Mouse (Mus musculus) stomach, embryonic 16.5 days (tissue): ENCODE results near the gene Galns. TPM values are rescaled to one million over a fixed set of nuclear protein-coding genes. Genes with fewer than 3 reads are reported as not detected.
"Not testable (repeated sequence)": the region's sequence is repeated elsewhere in the genome, so short reads cannot be mapped to it uniquely, and the experiment has no call there.

Source experiments
- ATAC-seq: fragments of 200-750 bp; cut with Nextera tagmentation; 2 replicates; pipeline ENCODE4 v1.8.0; 2017; ENCODE audit warnings: moderate number of reproducible peaks, moderate TSS enrichment; ENCODE audit not compliant: insufficient read depth, low FRiP score
- H3K27ac ChIP-seq: fragments of 300-500 bp; sonication (generic); 2 replicates; pipeline ENCODE4 v1.5.1; 2014; ENCODE audit warnings: low read length
- H3K27me3 ChIP-seq: fragments of 300-500 bp; sonication (generic); 2 replicates; pipeline ENCODE4 v1.6.1; 2014; ENCODE audit warnings: low read length, control low read depth, mixed read lengths; ENCODE audit not compliant: control insufficient read depth, insufficient read depth
- H3K36me3 ChIP-seq: fragments of 300-500 bp; sonication (generic); 2 replicates; pipeline ENCODE4 v1.6.1; 2014; ENCODE audit warnings: low read length; ENCODE audit not compliant: control insufficient read depth, insufficient read depth
- H3K4me1 ChIP-seq: fragments of 300-500 bp; sonication (generic); 2 replicates; pipeline ENCODE4 v1.6.1; 2014; ENCODE audit warnings: low read length, control low read depth, mixed read lengths; ENCODE audit not compliant: control insufficient read depth, insufficient read depth
- H3K4me2 ChIP-seq: fragments of 300-500 bp; sonication (generic); 2 replicates; pipeline ENCODE4 v1.6.1; 2014; ENCODE audit warnings: low read depth, low read length, mixed read lengths
- H3K4me3 ChIP-seq: fragments of 300-500 bp; sonication (generic); replicated peaks from 2 replicates; pipeline ENCODE4 v1.5.1; 2014; ENCODE audit warnings: mild to moderate bottlenecking, low read length
- H3K9ac ChIP-seq: fragments of 300-500 bp; sonication (generic); 2 replicates; pipeline ENCODE4 v1.6.1; 2014; ENCODE audit warnings: low read length
- H3K9me3 ChIP-seq: fragments of 300-500 bp; sonication (generic); replicated peaks from 2 replicates; pipeline ENCODE4 v1.6.1; 2016; ENCODE audit warnings: low read length, control low read depth; ENCODE audit not compliant: control insufficient read depth
- WGBS: fragments of 180-500 bp; shearing (Covaris S2); extraction: QIAGEN DNeasy Blood & Tissue Kit; methylation state at CpG from one replicate; pipeline ENCODE4 v1.1.7; 2014; 5-methylcytosine and 5-hydroxymethylcytosine counted together
- polyA plus RNA-seq: library from polyadenylated mRNA; unstranded; fragments of >200 nt; fragmentation: Nextera tagmentation; extraction: Ambion mirVana; gene quantifications from 2 replicates; pipeline ENCODE4 v1.2.1, GENCODE M21; 2015

The Galns gene
- polyA plus RNA-seq, 1 experiment from 2014 or later: 14.8 TPM

- Histone ChIP-seq H3K9me3 (no peaks in the 10 kb centered on the region), H3K9ac (peak overlapping the region; percentile 88), H3K4me3 (peak overlapping the region; percentile 70; the same call in 1 of the 2 replicates), H3K27ac (peak overlapping the region; percentile 82), H3K27me3 (no peaks in the 10 kb centered on the region), H3K4me2 (peak overlapping the region; percentile 91), H3K36me3 (peaks cover 21% of the 10 kb centered on the region), H3K4me1 (peaks cover 32% of the 10 kb centered on the region)
- peak; percentile 21 for ATAC-seq
- WGBS: 26% methylated on average over 10 of the region's 10 CpGs
These were observed 36.5 kb downstream of the Galns start for GRCm38 (mm10) chr8:122574667-122575251.

GRCm38 (mm10) chr8:122574264-122574663 is 37.0 kb downstream of the Galns start:
- peak overlapping the region; percentile 82; the same call in 1 of the 2 replicates for H3K27ac ChIP-seq

GRCm38 (mm10) chr8:122573577-122573976 is 37.7 kb downstream of the Galns start:
- peaks cover 34% of the 10 kb centered on the region for H3K4me1 ChIP-seq
- H3K27ac ChIP-seq: no peak overlapping the region
- ATAC-seq: no peak
- no peak overlapping the region for H3K4me3 ChIP-seq
- H3K9me3 ChIP-seq: no peaks in the 10 kb centered on the region
- H3K27me3 ChIP-seq: no peaks in the 10 kb centered on the region
- H3K4me2 ChIP-seq: no peak overlapping the region
- H3K9ac ChIP-seq: no peak overlapping the region
- 55% methylated on average over 9 of the region's 9 CpGs for WGBS
- H3K36me3 ChIP-seq: peaks cover 21% of the 10 kb centered on the region

More at GRCm38 (mm10) chr8:122574264-122574663, 37.0 kb downstream of the Galns start:
- Histone ChIP-seq H3K4me2 (no peak overlapping the region), H3K36me3 (peaks cover 21% of the 10 kb centered on the region), H3K9me3 (no peaks in the 10 kb centered on the region), H3K27me3 (no peaks in the 10 kb centered on the region), H3K9ac (no peak overlapping the region), H3K4me3 (no peak overlapping the region), H3K4me1 (peaks cover 32% of the 10 kb centered on the region)
- no peak for ATAC-seq
- WGBS: 38% methylated on average over 3 of the region's 3 CpGs

GRCm38 (mm10) chr8:122573176-122573575 is 38.1 kb downstream of the Galns start:
- Histone ChIP-seq H3K36me3 (peaks cover 21% of the 10 kb centered on the region), H3K4me1 (peaks cover 34% of the 10 kb centered on the region)
- ATAC-seq, H3K27me3 ChIP-seq, H3K4me3 ChIP-seq, H3K27ac ChIP-seq, H3K4me2 ChIP-seq, H3K9ac ChIP-seq, H3K9me3 ChIP-seq: not testable (repeated sequence)
- 51% methylated on average over 4 of the region's 4 CpGs for WGBS

DNA sequence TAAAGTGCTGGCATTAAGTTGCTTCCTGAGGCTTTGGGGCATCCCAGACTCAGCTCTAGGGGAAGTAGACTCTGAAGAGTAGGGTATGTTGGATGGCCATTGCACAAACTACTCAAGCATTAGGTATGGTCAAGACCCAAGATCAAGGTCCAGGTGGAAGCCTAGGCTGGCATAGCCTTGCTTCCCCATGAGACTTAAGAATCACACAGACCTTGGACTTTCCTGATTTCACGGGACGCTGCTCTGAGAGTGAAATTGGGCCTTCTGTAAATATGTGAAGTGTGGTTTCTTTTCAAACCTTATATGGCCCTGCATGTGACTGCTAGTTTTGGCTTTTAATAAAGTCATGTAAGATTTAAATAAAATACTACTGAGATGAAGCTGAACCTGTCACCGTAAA is 38.5 kb downstream of the Galns start:
- Histone ChIP-seq H3K4me2 (no peak overlapping the region), H3K36me3 (peaks cover 21% of the 10 kb centered on the region), H3K4me1 (peaks cover 34% of the 10 kb centered on the region), H3K27me3 (no peaks in the 10 kb centered on the region), H3K4me3 (no peak overlapping the region), H3K9ac (no peak overlapping the region), H3K9me3 (no peaks in the 10 kb centered on the region), H3K27ac (no peak overlapping the region)
- 83% methylated on average over 3 of the region's 3 CpGs for WGBS
- no peak for ATAC-seq

DNA sequence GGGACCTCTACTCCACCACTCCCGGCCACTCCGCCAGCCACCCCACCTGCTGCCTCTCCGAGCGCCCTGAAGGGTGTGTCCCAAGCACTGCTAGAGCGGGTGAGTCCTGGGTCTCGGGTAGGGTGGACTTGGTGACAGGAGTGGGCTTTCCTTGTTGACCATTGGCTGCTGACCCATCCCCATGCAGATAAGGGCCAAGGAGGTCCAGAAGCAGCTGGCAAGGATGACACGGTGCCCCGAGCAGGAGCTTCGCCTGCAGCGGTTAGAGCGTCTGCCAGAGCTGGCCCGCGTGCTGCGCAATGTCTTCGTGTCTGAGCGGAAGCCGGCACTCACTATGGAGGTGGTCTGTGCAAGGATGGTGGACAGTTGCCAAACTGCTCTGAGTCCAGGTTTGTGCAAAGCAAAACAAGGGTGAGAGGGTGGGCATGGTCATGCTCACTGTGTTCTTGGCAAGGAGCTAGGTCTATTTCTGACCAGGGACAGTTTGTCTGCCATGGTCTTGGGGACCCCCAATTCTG is 39.5 kb downstream of the Galns start:
- no peak for ATAC-seq
- peaks cover 32% of the 10 kb centered on the region for H3K4me1 ChIP-seq
- no peaks in the 10 kb centered on the region for H3K27me3 ChIP-seq
- H3K27ac ChIP-seq: no peak overlapping the region
- no peaks in the 10 kb centered on the region for H3K9me3 ChIP-seq
- peaks cover 21% of the 10 kb centered on the region for H3K36me3 ChIP-seq
- no peak overlapping the region for H3K9ac ChIP-seq
- 85% methylated on average over 17 of the region's 17 CpGs for WGBS
- no peak overlapping the region for H3K4me3 ChIP-seq
- no peak overlapping the region for H3K4me2 ChIP-seq

- H3K9me3 ChIP-seq: no peaks in the 10 kb centered on the region
- H3K4me3 ChIP-seq: no peak overlapping the region
- H3K9ac ChIP-seq: no peak overlapping the region
- peaks cover 39% of the 10 kb centered on the region for H3K4me1 ChIP-seq
- H3K36me3 ChIP-seq: peaks cover 21% of the 10 kb centered on the region
- no peaks in the 10 kb centered on the region for H3K27me3 ChIP-seq
- H3K27ac ChIP-seq: no peak overlapping the region
- ATAC-seq: no peak
- H3K4me2 ChIP-seq: no peak overlapping the region
- WGBS: 92% methylated on average over 11 of the region's 11 CpGs
These were observed 40.1 kb downstream of the Galns start for GRCm38 (mm10) chr8:122571153-122571552.

DNA sequence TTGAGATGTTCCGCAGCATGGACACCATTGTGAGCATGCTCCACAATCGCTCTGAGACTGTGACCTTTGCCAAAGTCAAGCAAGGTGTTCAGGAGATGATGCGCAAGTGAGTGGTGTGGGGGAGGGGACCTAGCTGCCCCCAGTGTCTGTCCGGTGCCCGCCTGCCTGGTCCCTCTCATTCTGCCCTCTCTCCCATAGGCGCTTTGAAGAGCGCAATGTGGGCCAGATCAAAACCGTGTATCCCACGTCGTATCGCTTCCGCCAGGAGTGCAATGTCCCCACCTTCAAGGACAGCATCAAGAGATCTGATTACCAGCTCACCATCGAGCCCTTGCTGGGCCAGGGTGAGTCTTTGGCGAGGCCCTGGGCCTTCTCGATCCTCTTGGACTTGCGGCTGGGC is 41.3 kb downstream of the Galns start:
- H3K36me3 ChIP-seq: peaks cover 21% of the 10 kb centered on the region
- H3K27ac ChIP-seq: no peak overlapping the region
- H3K4me3 ChIP-seq: no peak overlapping the region
- peaks cover 28% of the 10 kb centered on the region for H3K4me1 ChIP-seq
- no peaks in the 10 kb centered on the region for H3K27me3 ChIP-seq
- no peaks in the 10 kb centered on the region for H3K9me3 ChIP-seq
- 94% methylated on average over 16 of the region's 16 CpGs for WGBS
- ATAC-seq: no peak
- no peak overlapping the region for H3K9ac ChIP-seq
- no peak overlapping the region for H3K4me2 ChIP-seq

DNA sequence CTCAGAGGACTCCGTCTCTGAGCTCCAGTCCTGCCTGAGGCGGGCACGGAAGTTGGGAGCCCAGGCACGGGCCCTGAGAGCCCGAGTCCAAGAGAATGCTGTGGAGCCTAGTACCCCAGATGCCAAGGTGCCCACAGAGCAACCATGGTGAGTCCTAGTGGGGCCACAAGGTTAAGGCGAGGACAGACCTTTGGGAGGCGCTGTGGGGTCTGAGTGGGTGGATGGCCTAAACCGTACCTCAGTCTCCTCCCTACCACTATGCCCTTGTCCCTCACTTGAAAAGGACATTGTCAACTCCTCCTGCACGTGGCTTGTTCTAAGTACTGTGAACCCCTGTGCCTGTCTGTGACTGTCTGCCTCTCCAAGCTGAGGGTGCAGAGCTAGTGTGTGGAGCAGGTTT is 41.9 kb downstream of the Galns start:
- peaks cover 23% of the 10 kb centered on the region for H3K4me1 ChIP-seq
- ATAC-seq: no peak
- H3K27ac ChIP-seq: no peak overlapping the region
- peak overlapping the region; percentile 85 for H3K4me3 ChIP-seq
- H3K27me3 ChIP-seq: no peaks in the 10 kb centered on the region
- H3K9me3 ChIP-seq: no peaks in the 10 kb centered on the region
- peaks cover 21% of the 10 kb centered on the region for H3K36me3 ChIP-seq
- peak overlapping the region; percentile 74 for H3K4me2 ChIP-seq
- peak overlapping the region; percentile 92 for H3K9ac ChIP-seq
- 58% methylated on average over 9 of the region's 9 CpGs for WGBS
